Mouse (Mus musculus): ENCODE results near the gene Tuba1c.
A peak's percentile ranks its signal among the peaks of the same experiment; 100 is the strongest.

Gene Tuba1c

DNA sequence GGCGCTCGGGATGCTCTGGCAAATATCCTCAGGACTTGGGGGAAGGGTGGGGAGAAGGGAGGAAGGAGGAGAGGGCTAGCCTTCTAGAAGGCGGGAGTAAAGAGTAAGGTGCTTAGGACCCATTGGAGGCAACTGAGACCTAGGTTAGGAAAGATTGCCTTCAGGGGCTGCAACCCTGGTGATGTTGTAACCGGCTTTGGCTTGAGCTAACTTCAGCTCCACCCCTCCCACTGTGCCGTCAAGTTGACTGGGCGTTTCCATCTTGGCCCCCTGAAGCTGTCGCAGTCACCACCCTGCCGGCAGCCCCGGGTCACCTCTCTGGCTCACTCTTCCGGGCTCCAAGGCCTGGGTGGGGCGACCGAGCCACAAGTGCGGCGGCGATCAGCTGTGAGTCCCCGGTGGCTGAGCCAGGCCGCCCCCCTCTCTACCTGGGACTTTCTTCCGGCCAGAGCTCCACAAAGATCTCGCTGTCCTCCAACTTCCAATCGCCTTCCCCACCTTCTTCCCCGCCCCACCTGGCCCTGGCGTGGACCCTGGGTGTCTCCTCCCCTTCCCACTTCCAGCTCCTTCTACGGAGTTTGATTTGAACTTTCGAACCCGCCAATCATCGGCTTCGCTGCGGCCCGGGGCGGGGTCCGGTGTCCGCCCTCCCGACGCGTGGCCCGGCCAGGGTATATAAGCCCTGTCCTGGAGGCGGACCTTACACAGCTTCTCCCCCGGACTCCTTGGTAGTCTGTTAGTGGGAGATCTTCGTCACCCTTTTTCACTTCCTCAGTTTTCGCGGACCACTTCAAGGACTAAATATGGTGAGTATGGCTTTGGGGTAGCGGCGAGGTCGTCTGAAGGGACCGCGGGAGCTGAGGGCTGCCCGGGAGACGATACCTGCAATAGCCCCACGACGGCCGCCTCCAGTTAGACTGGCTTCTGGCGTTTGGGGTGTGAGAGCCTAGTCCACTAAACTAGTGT is at the start of gene Tuba1c:
TSS of gene Tuba1c (plus strand) at position 273 of the 966 bp plus-strand sequence.
- no peak for DNase-seq (ENCODE audit: low spot score in 2 of 2)

DNA sequence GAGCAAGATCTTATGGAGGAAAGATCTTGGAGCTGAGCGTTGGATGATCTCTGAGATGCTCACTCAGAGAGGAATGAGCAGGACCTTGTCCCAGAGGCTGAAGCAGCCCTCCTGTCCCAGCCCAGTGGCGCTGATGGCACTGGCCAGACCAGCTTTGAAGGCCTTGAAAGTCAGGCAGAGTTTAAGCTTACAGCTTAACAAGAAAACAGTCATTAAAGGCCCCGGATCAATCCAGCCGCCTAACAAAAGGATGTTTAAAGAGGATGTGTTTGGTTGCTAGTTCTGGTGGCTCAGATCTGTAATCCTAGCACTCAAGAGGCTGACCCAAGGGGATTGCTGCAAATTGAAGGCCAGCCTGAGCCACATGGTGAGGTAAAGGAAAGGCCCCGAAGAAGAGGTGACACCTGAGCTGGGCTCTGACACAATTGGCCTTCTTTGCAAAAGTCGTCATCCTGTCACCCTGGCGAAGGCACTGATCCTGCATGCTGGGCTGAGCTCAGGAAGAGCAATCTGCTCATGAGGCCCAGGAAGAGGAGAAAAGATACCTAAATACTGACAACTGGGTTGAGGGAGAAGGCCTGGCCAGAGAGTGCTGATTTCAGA is 49.6 kb upstream of the Tuba1c start:
- no peak for DNase-seq (ENCODE audit: low spot score in 2 of 2)

DNA sequence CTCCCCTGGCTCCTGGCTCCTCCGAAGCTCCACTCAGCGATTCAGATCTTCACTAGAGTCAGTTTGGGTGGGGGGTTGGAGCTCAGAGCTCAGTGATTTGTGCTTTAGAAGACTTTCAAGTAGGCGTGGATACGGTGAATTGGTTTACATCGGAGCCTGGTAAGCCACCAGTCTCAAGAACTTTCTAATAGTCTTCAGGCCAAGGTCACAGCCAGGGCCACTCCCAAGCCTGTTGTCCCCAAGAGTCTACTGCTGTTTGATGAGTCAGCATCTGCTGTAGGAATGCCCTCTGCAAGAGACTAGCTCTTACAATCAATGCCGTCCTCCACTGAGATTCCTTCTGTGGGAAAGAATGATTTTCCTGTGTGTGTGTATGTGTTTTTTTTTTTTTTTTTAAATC is 47.6 kb upstream of the Tuba1c start:
- DNase-seq (ENCODE audit: low spot score in 2 of 2) = no peak

DNA sequence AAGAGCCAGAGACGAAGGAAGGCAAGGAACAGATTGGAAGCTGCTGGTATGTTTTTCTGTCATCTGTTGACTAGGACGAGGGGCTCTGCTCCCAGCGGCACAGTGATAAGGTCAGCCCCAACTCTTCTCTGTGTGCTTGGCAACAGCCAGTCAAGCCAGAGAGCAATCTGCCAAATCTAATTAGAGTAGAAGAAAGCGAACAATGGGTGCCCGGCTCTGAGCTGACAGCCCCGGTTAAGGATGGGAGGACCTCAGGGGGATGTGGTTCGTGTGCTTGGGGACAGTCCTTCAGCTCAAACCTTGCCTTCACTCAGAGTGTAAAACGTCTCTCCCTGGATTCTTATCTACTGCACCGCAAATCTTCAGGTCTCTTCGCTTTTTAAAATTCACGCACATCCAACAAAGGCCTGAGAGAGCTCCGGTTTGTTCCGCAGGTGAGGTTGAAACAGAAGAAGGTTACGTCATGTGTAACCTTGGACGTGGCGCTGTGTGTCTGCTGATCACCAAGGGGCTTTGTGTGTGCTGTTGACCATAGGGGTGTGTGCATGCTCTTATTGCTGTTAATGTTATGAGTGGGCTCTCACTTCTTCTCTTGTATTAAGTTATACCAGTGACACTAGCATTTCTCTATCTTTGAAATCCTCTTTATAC is 46.1 kb upstream of the Tuba1c start:
- no peak for DNase-seq (ENCODE audit: low spot score in 2 of 2)

DNA sequence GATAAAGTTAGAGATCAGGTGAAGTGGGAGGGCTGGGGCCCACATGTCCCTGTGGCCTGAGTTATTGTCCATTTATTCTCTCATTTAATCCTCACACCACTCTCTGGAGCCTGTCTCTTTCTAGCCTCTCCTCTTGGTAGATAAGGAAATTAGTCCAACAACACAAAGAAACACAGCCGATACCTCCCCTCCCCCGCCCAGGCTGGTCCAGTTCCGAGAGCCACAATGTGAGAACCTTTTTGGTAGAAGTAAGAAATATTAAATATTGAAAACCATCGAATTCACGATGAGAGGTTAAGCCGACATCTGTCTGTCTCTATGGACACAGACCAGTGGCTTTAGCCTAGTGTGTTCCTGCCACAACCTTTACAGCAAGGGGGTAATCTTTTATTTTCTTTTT is 45.0 kb upstream of the Tuba1c start:
- no peak for DNase-seq (ENCODE audit: low spot score in 2 of 2)

DNA sequence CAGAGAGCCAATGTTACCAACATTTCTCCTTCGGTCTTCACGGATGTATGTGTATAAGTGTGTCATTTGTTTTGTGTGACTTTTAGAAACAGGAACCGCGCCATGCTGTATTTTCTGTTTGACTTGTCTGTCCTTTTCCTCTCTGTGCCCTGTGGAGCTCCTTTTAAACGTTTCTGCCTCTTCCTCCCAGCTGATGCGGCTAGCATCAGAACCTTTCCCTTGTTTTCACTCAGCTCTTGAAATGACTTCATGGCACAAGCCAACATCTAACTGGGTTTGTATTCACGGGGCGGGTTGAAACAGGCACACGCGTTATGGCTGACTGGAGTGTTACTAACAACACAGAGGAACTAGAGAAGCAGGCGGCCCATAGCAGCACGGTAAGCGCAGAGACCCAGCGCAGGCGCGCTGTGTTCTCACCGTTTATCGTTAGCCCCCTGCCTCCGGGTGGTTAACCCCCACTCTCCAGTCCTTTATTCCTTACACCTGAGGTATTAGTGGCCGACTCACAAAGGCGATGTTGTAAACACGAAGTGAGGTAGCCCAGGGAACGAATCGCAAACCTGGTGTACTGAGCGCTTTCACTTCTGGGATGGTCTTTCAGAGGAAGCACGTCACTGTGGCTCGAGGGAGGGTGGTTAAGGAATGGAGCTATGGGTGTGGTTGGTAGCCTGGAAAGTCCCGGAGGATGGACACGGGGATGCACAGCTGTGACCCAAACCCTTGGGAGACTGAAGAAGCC is 44.3 kb upstream of the Tuba1c start:
- DNase-seq (ENCODE audit: low spot score in 2 of 2) = peak; percentile 81 to 86

DNA sequence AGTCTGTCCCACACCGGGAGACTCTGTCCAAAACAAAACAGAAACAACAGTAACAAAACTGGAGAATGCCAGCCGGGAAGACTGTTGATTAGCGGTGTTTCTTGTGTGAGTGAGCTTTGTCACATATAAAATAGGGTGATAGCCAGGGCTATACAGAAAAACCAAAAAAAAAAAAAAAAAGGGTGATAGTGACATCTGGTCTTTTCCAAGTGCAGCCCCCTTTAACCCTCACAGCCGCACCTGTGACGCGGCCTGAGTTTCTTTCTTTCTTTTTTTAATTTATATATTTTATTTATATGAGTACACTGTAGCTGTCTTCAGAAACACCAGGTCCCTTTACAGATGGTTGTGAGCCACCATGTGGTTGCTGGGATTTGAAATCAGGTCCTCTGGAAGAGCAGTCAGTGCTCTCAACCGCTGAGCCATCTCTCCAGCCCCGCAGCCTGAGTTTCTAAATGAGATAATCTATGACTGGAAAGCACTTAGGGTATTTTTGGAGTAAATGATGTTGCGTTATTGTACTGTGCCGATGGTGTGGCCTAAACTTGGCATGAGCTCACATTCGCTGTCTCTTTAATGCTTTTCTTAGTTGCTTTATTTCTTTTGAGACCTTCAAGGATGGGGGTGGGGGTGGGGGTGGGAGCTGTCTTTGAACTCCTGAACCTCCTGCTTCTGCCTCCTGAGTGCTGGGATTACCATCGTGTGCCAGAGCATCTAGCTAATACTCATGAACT is 43.5 kb upstream of the Tuba1c start:
- peak in 1 of 2 experiments; percentile 40 for DNase-seq (ENCODE audit: low spot score in 2 of 2)

DNA sequence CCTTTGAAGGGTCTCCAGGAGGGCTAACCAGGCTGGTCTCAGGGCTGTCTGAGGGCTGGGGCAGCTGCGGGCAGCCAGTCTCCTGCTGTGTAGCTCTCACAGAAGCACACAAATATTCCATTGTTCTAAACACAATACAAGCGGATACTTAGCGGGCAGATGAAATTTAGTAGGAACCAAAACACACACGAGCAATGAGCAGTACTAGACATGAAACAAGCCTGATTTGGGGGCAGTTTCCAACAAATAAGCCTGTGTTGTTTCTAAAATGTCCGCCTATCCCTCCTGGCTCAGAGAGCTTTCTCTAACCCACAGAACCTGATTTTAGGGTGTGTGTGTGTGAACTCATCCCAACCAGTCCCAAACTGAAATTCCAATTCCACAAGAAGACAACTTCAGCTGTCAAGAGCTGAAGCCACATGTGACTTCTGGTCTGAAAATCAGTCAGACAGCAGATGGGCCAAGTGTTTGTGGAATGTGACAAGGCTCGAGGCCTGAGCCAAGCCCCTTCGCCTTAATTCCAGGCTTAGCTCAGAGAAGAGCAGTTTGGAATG is 42.5 kb upstream of the Tuba1c start:
- DNase-seq (ENCODE audit: low spot score in 2 of 2) = no peak

DNA sequence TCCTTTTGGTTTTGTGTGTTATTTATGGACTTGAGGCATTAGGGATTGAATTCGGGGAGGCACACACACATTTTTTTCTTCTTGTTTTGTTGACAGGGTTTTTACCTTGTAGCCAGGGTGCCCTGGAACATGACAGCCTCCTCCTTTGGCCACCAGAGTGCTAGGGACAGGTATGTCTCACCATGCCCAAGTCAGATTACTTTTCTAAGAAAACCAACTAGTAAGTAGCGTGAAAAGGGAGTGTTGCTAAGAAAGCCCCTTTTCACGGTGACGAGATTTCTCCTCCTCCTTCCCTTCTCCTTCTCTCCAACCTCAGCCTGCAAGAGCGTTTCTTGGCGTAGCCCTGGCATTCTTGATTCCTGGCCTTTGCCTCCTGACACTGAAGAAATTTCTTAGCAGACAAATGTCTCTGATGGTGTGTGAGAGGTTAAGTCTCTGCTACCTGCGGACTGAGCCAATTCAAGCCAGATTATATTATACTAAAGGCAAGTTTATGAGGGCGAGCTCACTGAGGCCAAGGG is 42.0 kb upstream of the Tuba1c start:
- DNase-seq (ENCODE audit: low spot score in 2 of 2) = no peak

DNA sequence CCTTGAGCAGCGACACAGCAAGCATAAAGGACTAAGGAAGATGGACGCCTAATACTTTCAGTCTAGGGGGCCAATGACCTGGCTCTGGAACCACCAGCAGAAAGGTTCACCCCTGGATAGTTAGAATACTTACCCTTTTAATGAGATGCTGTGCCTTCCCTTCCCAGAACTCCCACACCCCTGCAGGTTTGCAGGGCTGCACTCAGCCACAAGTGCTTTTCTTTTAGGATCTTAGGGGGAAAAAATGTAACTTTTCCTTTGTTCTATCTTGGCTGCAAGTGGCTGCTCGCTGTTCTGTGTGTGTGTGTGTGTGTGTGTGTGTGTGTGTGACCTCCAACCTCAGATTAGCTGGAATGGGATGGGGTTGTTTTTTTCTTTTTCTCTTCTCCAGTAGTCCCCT is 40.9 kb upstream of the Tuba1c start:
- no peak for DNase-seq (ENCODE audit: low spot score in 2 of 2)

DNA sequence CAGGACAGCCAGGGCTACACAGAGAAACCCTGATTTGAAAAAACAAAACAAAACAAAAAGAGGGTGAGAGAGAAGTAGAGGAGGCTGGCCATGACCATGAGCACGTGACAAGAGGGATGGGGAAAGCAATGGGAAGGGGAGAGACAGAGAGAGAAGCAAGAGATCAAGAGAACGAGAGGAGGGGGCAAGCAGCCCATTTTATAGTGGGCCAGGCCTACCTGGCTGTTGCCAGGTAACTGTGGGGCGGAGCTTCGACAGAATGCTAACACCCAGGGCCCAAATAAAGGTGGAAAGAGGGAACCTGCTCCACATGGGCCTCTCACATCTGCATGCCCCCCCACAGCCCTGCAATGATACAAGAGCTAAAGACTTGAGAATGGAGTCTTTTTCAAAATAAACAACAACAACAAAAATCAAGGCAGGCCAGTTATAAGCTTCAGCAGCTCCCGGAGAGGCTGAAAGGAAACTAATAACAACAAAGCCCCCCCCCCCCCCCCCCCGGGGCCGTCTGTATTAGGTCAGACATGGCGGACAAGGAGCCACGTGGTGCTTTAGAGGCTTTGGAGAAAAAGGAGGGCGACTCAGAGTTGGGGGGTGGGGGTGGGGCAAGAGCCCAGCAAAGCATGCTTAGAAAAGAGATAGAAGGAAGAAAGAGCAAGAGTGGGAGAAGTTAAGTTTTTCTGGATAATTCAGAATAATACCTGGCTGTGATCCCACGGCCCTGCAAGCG is 39.8 kb upstream of the Tuba1c start:
- no peak for DNase-seq (ENCODE audit: low spot score in 2 of 2)

DNA sequence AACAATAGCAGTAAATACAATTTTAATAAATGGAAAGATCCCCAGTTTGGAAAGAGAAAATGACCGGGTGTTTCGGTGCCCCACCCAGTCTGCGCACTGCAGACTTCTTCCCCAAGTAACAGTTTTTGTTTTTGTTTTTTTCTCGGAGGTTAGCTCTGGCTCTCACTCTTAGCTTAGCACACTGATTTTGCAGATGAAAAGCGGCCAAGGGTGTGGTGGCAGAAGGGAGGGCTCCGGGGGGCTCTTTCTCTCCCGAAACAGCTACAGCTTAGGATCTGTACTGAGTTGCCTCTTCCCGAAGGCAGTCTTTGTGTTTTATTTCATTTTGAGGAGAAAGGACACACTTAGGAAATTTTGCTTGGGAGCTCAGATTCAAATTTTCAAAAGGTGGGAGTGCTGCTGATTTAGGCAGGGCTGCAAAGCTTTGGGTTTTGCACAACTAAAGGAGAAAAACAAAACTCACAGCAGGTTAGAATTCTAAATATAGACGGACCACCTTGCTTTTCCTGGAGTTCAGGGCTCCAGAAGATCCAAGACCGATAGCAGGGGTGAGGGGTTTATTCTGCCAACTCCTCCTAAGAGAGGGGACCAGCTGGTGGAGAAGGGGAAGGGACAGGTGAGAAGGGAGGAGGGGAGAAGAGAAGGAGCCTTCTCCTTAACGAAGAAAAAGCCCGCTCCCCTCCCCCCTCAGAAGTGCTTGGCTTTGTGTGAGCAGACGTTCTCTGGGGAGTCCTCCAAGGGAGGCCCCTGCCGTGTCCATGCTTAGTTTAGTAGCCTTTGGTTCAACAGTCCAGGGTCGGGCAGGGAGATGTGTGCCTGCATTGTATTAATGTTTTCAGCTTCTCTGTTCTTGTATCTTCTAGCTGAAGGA is 38.8 kb upstream of the Tuba1c start:
- no peak for DNase-seq (ENCODE audit: low spot score in 2 of 2)

DNA sequence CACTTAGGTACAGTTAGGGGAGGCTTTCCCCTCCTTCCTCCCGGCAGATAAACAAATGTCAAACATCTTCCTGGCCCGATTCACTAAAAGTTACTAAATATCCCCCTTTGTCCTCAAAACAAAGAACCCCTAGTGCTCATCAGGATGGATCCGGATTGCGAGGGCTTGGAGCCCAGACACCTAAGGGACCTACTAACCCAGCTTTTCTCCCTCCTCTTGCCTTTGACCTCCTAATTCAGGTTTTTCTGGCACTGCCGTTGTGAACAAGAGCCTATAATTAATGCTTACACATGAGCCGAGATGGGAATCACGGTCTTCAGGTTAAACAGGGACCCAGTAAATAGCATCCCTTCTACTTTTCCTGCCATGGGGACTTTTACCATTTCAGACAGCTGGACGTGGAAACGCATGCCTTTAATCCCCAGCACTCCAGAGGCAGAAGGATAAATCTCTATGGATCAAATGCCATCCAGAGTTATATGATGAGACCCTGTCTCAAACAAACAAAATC is 38.1 kb upstream of the Tuba1c start:
- no peak for DNase-seq (ENCODE audit: low spot score in 2 of 2)

DNA sequence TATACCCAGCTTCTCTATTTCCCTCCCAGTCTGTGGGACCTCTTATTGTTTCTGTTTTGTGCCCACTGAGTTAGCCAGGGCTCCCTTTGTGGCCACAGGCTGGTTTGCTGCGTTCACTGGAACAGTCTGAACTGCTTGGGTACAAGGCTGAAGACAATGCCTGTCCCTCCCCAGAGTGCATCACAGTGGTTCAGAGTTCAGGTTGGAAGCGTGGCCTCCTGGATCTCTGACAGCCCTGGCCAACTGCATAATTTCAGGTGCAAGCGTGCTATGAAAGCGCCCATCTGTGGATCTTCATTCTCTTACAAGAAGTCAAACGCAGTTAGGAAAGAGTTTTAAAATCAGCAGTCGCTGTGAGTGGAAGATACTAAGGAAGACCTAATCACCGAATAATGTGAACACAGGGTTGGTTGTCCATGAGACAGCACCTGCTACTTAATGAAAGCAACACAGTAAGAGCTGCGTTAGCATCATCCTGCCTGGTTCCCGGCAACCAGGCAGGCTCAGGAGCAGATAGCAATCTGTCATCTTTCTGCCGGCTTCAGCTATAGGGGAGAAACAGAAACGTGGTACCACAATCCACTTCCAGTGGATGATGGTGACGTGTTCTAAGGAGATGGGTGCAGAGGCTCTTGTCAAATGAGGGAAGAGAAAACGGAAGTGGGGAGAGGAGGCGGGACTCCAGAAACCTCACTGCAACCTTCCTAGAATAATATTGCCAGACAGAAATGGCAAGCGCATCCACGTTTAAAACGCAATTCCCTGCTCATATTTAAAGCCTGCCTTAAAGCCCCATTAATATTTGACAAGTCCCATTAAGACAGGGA is 37.4 kb upstream of the Tuba1c start:
- DNase-seq (ENCODE audit: low spot score in 2 of 2) = peak; percentile 78 to 82

DNA sequence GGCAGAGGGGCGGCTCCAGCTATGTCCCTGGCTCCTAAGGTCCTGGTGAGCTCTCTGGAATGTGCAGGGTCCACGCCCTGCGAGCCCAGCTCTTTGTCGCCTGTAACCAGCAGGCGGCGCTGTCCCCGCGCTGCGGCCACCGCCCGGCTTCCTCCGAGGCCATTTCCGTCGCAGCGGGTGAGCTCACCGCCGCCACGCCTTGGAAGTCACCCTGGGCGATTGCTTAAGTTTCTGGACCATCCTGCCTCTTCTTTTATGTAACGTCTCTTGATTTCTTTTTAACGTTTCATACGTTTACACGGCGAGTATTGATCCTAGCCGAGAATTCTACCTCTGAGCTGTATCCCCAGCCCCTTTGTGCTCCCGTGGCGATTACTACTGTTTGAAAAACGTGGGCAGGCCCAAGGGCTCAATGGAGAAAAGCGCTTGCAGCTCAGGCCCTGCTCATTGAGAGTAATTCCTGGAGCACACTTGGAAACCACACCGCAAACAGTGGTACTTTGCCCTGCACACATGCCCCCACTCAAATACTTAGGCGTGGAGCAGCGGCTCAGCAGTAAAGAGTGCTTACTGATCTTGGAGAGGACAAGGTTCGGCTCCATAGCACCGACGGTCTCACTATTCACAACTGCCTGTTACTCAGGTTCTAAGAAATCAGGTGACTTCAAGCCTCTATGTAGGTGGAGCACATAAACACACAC is 36.4 kb upstream of the Tuba1c start:
- DNase-seq (ENCODE audit: low spot score in 2 of 2) = peak; percentile 94 to 96

DNA sequence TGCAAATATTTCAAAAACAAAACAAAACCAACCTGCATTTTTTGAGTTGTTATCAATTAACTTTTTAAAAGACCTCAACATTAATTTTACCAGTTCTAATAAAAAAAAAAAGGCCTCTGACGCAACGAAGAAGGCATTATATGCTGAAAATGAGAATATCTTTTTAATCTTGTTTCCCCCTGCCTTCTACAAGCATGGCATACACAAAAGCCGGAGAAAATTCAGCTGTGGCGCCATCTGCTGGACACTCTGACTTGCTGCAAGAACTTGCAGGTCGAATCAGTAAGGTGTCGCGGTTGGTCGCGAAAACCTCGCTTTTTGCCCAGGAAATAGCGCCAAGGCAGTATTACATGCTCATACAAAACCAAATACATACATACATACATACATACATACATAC is 35.8 kb upstream of the Tuba1c start:
- peak; percentile 86 to 92 for DNase-seq (ENCODE audit: low spot score in 2 of 2)

DNA sequence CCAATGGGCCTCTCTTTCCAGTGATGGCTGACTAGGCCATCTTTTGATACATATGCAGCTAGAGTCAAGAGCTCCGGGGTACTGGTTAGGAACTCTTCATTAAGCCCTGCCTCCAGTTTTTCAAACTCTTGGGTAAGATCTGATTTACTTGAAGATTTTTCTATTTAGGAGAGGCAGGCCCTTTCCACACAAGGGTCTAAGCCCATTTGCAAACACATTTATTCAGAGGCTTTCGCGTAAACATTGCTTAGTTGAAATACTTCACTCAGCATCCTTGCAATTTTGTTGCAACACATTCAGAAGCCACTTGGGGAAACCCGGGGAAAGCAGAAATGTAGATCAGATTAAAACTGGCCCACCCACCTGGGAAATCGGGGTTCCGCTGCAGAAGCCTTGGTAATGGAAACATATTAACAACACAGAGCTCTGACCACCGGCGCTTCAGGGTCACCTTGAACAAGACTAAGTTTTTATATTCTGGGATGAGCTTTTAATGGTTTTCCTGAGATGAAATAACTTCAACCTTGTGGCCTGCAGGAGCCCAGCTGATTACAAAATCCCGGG is 34.7 kb upstream of the Tuba1c start:
- DNase-seq (ENCODE audit: low spot score in 2 of 2) = no peak
